Mouse (Mus musculus): ENCODE data around the gene Tmem87a. TPM values are rescaled to one million over a fixed set of nuclear protein-coding genes. Genes with fewer than 3 reads are reported as not detected.

Tmem87a gene
- polyA plus RNA-seq, 1 experiment from 2014 or later: 5.6 TPM

DNA sequence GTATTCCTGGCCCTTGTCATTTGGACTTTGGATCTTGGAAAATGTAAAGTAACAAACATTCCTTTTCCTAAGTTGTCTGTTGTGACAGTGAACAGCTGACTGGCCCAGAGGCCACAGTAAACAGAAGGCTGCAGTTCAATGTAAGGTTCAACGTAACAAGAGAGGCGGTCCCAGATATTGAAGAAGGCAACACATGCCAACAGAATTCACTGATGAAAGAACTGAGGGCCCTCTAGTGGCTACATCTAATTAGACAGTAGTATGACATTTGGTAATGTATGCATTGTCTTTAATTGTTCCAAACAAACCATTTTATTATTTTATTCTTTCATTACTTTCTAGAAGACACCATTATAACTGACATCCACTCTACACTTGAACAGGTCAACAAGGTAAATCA lies 66.0 kb downstream of the Tmem87a start:
- Histone ChIP-seq H3K9me3 (replicated peaks; ENCODE audit: control insufficient read depth, low read length, poor library complexity, severe bottlenecking) (no peaks in the 10 kb centered on the region), H3K4me2 (ENCODE audit: low read length) (no peak overlapping the region), H3K9ac (ENCODE audit: low read depth, low read length) (no peak overlapping the region), H3K27ac (ENCODE audit: low read length) (no peak overlapping the region), H3K27me3 (ENCODE audit: control insufficient read depth, insufficient read depth, low read depth, low read length) (no peaks in the 10 kb centered on the region), H3K4me3 (ENCODE audit: low read depth, low read length) (no peak overlapping the region), H3K36me3 (ENCODE audit: control insufficient read depth, insufficient read depth, low read length) (peaks cover 42% of the 10 kb centered on the region), H3K4me1 (ENCODE audit: control insufficient read depth, insufficient read depth, low read length) (no peaks in the 10 kb centered on the region)
- WGBS: 82% methylated on average over 2 of the region's 2 CpGs
- no peak for ATAC-seq

DNA sequence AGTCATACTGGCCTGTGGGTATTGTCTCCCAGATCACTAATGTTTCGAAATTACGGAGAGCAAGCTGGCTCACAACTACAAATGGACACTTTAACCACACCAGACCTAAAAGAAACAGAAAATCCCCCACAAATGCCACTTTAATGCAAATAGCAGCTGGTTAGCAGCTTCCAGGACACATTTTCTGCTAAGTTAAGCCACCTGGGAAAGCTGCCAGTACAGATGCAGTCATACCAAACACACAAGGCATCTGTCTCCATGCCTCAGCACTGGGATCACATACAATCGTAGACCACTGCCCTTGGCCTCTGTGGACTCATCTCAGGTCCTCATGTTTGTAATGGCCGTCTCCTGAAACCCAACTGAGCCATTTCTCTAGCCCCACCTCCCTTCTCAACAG lies 72.3 kb downstream of the Tmem87a start:
- H3K4me3 ChIP-seq (ENCODE audit: low read depth, low read length): no peak overlapping the region
- no peak overlapping the region for H3K4me2 ChIP-seq (ENCODE audit: low read length)
- no peak for ATAC-seq
- H3K4me1 ChIP-seq (ENCODE audit: control insufficient read depth, insufficient read depth, low read length): no peaks in the 10 kb centered on the region
- no peak overlapping the region for H3K9ac ChIP-seq (ENCODE audit: low read depth, low read length)
- WGBS: 89% methylated on average over 4 of the region's 4 CpGs
- H3K27me3 ChIP-seq (ENCODE audit: control insufficient read depth, insufficient read depth, low read depth, low read length): no peaks in the 10 kb centered on the region
- no peak overlapping the region for H3K27ac ChIP-seq (ENCODE audit: low read length)
- peaks cover 40% of the 10 kb centered on the region for H3K36me3 ChIP-seq (ENCODE audit: control insufficient read depth, insufficient read depth, low read length)
- no peaks in the 10 kb centered on the region for H3K9me3 ChIP-seq (replicated peaks; ENCODE audit: control insufficient read depth, low read length, poor library complexity, severe bottlenecking)

DNA sequence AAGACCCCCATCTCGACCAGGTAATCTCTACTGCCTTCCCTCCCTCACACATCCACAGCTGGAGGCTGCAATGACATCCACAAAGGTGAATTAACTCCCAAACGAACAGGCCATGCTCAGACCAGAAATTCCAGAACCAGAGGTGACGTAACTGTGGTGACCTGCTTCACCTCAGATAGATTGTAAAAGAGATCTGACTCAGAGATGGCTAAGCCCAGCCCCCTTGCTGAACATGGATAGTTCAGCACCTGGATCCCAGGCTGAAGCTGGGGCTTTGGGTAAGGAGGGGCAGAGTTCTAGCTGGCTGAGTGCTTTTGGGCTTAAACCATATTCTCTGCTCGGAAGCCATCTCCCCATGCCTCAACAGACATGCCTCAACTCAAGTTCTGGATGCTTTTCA lies 88.8 kb downstream of the Tmem87a start:
- Histone ChIP-seq H3K4me2 (ENCODE audit: low read length) (no peak overlapping the region), H3K36me3 (ENCODE audit: control insufficient read depth, insufficient read depth, low read length) (peaks cover 22% of the 10 kb centered on the region), H3K9ac (ENCODE audit: low read depth, low read length) (no peak overlapping the region), H3K4me3 (ENCODE audit: low read depth, low read length) (no peak overlapping the region), H3K27me3 (ENCODE audit: control insufficient read depth, insufficient read depth, low read depth, low read length) (no peaks in the 10 kb centered on the region), H3K4me1 (ENCODE audit: control insufficient read depth, insufficient read depth, low read length) (no peaks in the 10 kb centered on the region), H3K9me3 (replicated peaks; ENCODE audit: control insufficient read depth, low read length, poor library complexity, severe bottlenecking) (no peaks in the 10 kb centered on the region), H3K27ac (ENCODE audit: low read length) (no peak overlapping the region)
- no peak for ATAC-seq
- 73% methylated on average over 4 of the region's 4 CpGs for WGBS

DNA sequence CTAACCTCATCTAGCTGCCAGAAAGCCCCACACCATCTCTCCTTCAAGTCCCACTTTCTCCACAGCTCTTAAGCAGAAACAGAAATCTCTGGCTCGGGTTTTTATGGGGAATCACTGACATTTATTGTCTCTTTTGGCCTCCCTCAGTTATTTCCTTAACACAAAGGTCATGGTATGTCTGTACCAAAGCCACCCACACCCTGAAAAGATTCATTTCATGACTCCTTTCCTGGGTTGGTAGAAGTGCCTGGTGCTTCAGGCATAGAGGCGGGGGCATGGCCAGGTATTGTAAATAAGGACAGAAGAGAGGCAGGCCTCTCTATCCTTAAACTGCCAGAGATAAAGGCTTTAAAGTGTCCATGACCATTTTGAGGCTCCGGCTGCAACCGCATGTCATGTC lies 89.4 kb downstream of the Tmem87a start:
- H3K4me1 ChIP-seq (ENCODE audit: control insufficient read depth, insufficient read depth, low read length): no peaks in the 10 kb centered on the region
- H3K36me3 ChIP-seq (ENCODE audit: control insufficient read depth, insufficient read depth, low read length): peaks cover 22% of the 10 kb centered on the region
- H3K4me2 ChIP-seq (ENCODE audit: low read length): no peak overlapping the region
- no peaks in the 10 kb centered on the region for H3K27me3 ChIP-seq (ENCODE audit: control insufficient read depth, insufficient read depth, low read depth, low read length)
- H3K9ac ChIP-seq (ENCODE audit: low read depth, low read length): no peak overlapping the region
- 93% methylated on average over 4 of the region's 4 CpGs for WGBS
- H3K9me3 ChIP-seq (replicated peaks; ENCODE audit: control insufficient read depth, low read length, poor library complexity, severe bottlenecking): no peaks in the 10 kb centered on the region
- no peak overlapping the region for H3K4me3 ChIP-seq (ENCODE audit: low read depth, low read length)
- no peak overlapping the region for H3K27ac ChIP-seq (ENCODE audit: low read length)
- ATAC-seq: no peak

DNA sequence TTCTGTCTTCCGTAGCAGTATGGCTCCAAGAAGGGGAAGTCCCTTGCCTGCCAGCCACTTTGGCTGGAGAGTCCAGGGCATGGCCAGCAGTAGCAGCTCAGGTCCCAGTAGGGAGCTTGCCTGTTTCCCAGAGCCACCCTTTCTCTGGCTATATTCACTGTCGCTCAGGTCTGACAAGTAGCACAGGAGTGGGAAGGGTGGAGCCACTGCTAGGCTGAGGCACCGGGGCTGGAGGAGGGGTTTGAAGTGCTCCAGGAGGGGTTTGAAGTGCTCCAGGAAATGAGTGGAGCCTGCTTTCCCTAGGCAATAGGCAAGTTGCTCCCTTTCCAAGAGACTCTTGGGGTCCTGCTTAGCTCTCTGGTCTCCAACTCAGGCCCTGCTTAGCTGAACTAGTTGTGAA lies 89.9 kb downstream of the Tmem87a start, which contains the start of gene Pla2g4f:
Gene Pla2g4f, minus strand, starts transcription at position 190 of the 400 bp plus-strand sequence.
- H3K9ac ChIP-seq (ENCODE audit: low read depth, low read length): no peak within 1 kb of the TSS
- H3K9me3 ChIP-seq (replicated peaks; ENCODE audit: control insufficient read depth, low read length, poor library complexity, severe bottlenecking): no peaks in the 10 kb centered on the region
- peaks cover 18% of the 10 kb centered on the region for H3K36me3 ChIP-seq (ENCODE audit: control insufficient read depth, insufficient read depth, low read length)
- H3K4me1 ChIP-seq (ENCODE audit: control insufficient read depth, insufficient read depth, low read length): no peaks in the 10 kb centered on the region
- WGBS: 65% methylated on average over 3 of the region's 3 CpGs
- H3K4me2 ChIP-seq (ENCODE audit: low read length): no peak within 1 kb of the TSS
- no peak within 1 kb of the TSS for H3K27ac ChIP-seq (ENCODE audit: low read length)
- no peaks in the 10 kb centered on the region for H3K27me3 ChIP-seq (ENCODE audit: control insufficient read depth, insufficient read depth, low read depth, low read length)
- ATAC-seq: no peak
- H3K4me3 ChIP-seq (ENCODE audit: low read depth, low read length): no peak within 1 kb of the TSS

DNA sequence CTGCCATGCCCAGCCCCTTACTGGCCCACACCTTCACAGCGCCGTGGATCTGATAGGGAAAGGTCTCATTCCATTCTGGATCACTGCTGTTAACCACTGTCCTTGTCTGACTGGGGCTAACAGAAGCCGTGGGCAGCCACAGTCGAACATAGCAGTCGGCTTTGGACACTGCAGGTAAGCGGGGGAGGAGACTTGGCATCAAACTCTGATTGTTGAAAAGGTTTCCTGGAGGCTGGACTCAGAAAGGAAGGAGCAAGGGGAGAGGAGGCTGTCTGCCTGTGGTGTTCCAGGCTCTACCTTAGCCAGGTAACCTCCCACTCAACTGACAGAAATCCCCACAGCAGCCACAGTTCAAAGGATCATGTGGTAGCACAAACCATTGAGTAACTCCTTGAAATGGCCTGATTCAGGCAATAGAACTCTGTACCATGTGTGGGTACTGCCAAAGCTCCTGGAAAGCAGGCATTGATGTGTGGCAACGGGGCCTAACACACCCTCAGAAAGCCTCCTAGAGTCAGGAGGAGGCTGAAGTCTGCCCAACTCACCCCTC lies 91.6 kb downstream of the Tmem87a start:
- 83% methylated on average over 7 of the region's 7 CpGs for WGBS
- Histone ChIP-seq H3K9me3 (replicated peaks; ENCODE audit: control insufficient read depth, low read length, poor library complexity, severe bottlenecking) (no peaks in the 10 kb centered on the region), H3K4me3 (ENCODE audit: low read depth, low read length) (no peak overlapping the region), H3K27ac (ENCODE audit: low read length) (no peak overlapping the region), H3K36me3 (ENCODE audit: control insufficient read depth, insufficient read depth, low read length) (peaks cover 11% of the 10 kb centered on the region), H3K27me3 (ENCODE audit: control insufficient read depth, insufficient read depth, low read depth, low read length) (no peaks in the 10 kb centered on the region), H3K4me2 (ENCODE audit: low read length) (no peak overlapping the region), H3K9ac (ENCODE audit: low read depth, low read length) (no peak overlapping the region), H3K4me1 (ENCODE audit: control insufficient read depth, insufficient read depth, low read length) (no peaks in the 10 kb centered on the region)
- no peak for ATAC-seq

Other genes with a start within 250 kb of the Tmem87a start
- gene Ehd4, start 249.5 kb downstream of the Tmem87a start, polyA plus RNA-seq (2015; fragmentation: Nextera tagmentation; extraction: Ambion mirVana): 11.5 and 12.0 TPM in 2 replicates
- 5.7 and 6.7 TPM in 2 replicates for gene Pla2g4e, start 158.8 kb downstream of the Tmem87a start, polyA plus RNA-seq (2015; fragmentation: Nextera tagmentation; extraction: Ambion mirVana)
- gene Pla2g4d, start 114.9 kb downstream of the Tmem87a start, polyA plus RNA-seq (2015; fragmentation: Nextera tagmentation; extraction: Ambion mirVana): 0.08 TPM in 1 of 2 replicates, not detected in the other
- gene Pla2g4f, start 89.9 kb downstream of the Tmem87a start, polyA plus RNA-seq (2015; fragmentation: Nextera tagmentation; extraction: Ambion mirVana): not detected in 2 replicates
- 48.9 and 49.2 TPM in 2 replicates for gene Vps39, start 51.0 kb downstream of the Tmem87a start, polyA plus RNA-seq (2015; fragmentation: Nextera tagmentation; extraction: Ambion mirVana)
- gene Ganc, start 217 bp downstream of the Tmem87a start, polyA plus RNA-seq (2015; fragmentation: Nextera tagmentation; extraction: Ambion mirVana): 8.6 and 9.8 TPM in 2 replicates
- gene Capn3, start 51.9 kb upstream of the Tmem87a start, polyA plus RNA-seq (2015; fragmentation: Nextera tagmentation; extraction: Ambion mirVana): 0.53 and 1.1 TPM in 2 replicates
- gene Zfp106, start 159.7 kb upstream of the Tmem87a start, polyA plus RNA-seq (2015; fragmentation: Nextera tagmentation; extraction: Ambion mirVana): 33.6 and 33.7 TPM in 2 replicates
- 15.0 and 17.2 TPM in 2 replicates for gene Snap23, start 163.6 kb upstream of the Tmem87a start, polyA plus RNA-seq (2015; fragmentation: Nextera tagmentation; extraction: Ambion mirVana)
- gene Haus2, start 205.3 kb upstream of the Tmem87a start, polyA plus RNA-seq (2015; fragmentation: Nextera tagmentation; extraction: Ambion mirVana): 25.0 and 26.6 TPM in 2 replicates
- gene Lrrc57, start 205.4 kb upstream of the Tmem87a start, polyA plus RNA-seq (2015; fragmentation: Nextera tagmentation; extraction: Ambion mirVana): 30.0 and 32.3 TPM in 2 replicates
- gene Stard9, start 225.0 kb upstream of the Tmem87a start, polyA plus RNA-seq (2015; fragmentation: Nextera tagmentation; extraction: Ambion mirVana): 3.5 and 4.3 TPM in 2 replicates